Mouse (Mus musculus): ENCODE measurements around the gene Maco1.

Gene Maco1

DNA sequence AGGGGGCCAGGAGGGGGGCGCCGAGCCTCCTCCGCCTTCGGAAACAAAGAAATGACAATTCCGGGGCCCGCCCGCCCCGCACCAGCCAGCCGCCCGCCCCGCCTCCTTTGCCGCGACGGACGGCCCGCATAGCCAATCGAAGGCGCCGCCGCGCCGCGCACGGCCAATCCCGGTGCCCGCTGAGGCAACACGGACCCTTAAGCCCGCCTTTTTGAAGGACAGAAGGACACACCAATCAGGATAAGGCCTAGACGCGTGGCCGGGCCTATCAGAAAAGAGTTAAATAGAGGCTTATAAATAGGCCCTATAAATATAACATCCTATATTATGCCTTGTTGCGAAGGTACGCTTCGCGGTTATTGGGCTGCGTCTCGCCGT lies at the start of gene Maco1:
Gene Maco1, minus strand, starts transcription at position 87 of the 378 bp plus-strand sequence.
- peak; percentile 99 for DNase-seq (ENCODE audit: low read depth)

DNA sequence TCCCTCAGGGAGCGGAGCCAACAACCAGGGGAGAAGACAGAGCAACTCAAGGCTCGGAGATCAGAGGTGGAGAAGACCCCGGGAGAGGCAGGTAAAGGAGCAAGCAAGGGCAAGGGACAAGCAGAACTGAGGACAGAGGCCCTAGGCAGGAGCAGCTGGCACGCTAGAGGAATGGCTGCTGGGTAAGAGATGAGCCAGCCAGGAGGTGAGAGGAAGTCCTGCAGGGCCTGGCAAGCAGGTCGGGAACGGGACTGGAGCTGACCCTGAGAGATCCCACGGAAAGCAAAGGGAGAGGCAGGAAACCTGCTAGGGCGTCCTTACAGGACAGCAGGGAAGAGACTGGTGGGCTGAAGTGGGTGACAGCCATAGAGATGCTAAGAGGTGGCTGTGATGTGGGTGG lies 48.0 kb upstream of the Maco1 start:
- DNase-seq (ENCODE audit: low read depth) = no peak

GRCm38 (mm10) chr4:134897256-134897655 lies 44.1 kb upstream of the Maco1 start:
- DNase-seq (ENCODE audit: low read depth) = no peak

GRCm38 (mm10) chr4:134892096-134892495 lies 39.0 kb upstream of the Maco1 start:
- DNase-seq (ENCODE audit: low read depth) = no peak

- DNase-seq (ENCODE audit: low read depth) = no peak
Measured at GRCm38 (mm10) chr4:134884364-134884763, 31.2 kb upstream of the Maco1 start.

- DNase-seq (ENCODE audit: low read depth) = no peak
Measured at GRCm38 (mm10) chr4:134883808-134884207, 30.7 kb upstream of the Maco1 start.

GRCm38 (mm10) chr4:134883266-134883665 lies 30.1 kb upstream of the Maco1 start:
- peak; percentile 69 for DNase-seq (ENCODE audit: low read depth)

- DNase-seq (ENCODE audit: low read depth) = peak; percentile 49
Measured at GRCm38 (mm10) chr4:134880041-134880440, 26.9 kb upstream of the Maco1 start.

DNA sequence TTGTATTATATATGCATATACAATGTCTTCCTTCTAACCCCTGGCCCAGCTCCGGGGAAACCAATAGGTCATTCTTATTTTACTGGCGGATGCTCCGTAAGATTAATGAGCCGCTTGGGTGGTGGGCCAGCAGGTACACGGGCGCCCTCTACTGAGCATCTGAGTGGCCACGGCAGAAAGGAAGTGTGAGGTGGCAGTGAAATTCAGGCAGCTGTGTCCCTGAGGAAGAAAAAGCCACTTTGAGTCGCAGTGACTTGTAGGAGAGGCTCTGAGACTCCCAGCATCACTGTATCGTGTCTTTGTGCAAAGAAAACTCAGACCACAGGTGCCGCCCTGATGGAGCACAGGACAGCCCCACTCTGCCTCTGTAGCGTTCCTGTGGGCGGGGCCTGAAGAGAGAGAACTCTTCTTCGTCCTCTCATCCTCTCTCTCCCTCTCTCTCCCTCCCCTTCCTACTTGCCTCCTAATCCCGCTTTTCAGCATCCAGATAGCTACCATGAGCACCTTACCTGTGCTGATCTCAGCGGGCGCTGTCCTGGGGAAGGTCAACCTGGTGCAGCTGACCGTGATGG lies 26.4 kb upstream of the Maco1 start:
- peak; percentile 83 for DNase-seq (ENCODE audit: low read depth)

- no peak for DNase-seq (ENCODE audit: low read depth)
Measured at GRCm38 (mm10) chr4:134876171-134876570, 23.0 kb upstream of the Maco1 start.

DNA sequence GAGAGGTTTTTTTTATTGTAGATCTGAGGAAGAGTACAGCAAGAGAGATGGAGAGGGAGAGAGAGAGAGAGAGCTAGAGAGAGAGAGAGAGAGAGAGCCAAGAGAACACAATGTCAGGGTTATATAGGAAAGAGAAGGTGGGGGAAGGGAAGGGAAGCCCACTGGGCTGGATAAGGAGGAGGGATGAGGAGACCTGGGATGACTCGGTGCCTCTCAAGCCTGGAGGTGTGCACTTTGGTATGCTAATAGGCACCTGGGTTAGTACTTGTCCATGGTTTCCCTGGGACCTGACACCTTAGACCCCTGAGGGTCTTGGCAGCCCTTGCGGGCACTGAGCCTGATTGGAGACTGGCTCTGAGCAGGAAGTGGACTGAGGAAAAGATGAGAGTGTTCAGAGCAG lies 18.8 kb upstream of the Maco1 start:
- DNase-seq (ENCODE audit: low read depth) = no peak

- DNase-seq (ENCODE audit: low read depth) = no peak
Measured at GRCm38 (mm10) chr4:134871477-134871876, 18.3 kb upstream of the Maco1 start.

- DNase-seq (ENCODE audit: low read depth) = no peak
Measured at GRCm38 (mm10) chr4:134869815-134870375, 16.8 kb upstream of the Maco1 start.

DNA sequence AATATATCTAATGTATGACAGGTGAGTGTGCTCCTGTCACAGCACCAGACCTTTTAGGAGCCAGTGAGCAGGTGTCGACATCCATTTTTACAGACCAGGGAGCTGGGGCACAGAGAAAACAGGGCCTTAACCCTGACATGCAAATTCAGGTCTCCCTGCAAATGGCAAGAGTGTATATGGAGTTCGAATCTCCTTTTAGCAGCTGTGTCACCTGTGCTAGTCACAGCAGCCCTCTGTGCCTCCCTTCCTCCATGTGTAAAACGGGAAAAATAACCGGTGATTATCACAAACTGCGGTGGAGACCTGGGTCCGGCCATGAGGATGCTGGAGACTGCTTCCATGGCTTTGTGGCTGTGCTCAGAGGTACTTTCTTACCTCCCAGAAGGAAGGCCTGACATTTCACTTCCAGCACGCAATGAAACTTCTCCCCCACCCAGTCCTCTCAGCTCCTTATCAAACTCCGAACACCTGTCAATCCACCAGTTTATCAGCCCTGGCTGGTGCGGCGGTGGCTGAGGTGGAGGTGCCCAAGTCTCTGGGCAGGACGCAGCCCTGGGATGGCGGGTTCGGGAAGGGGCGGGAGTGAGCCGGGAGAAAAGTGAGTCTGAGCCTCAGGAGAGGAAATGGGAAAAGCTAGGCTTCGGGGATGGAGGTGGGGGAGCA lies 16.1 kb upstream of the Maco1 start:
- DNase-seq (ENCODE audit: low read depth) = no peak

DNA sequence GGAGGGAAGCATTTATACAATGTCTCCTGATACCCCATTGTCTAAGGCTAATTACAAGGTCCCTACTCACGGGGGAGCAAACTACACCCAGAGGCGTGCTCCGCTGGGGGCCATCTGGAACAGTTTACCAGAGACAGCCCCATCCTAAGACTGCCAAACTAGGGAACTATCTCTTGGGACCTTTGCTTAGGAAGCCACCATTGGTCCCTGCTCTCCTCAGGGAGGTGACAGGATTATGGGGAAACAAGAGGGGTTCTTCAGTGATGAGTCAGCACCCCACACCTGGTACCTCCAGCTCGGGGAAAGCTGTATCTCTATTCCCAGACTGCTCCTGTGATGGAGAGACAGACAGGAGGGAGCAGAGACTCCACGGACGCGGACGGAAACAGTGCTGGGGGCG lies 15.3 kb upstream of the Maco1 start:
- DNase-seq (ENCODE audit: low read depth) = no peak

GRCm38 (mm10) chr4:134868065-134868464 lies 14.9 kb upstream of the Maco1 start:
- DNase-seq (ENCODE audit: low read depth) = no peak

DNA sequence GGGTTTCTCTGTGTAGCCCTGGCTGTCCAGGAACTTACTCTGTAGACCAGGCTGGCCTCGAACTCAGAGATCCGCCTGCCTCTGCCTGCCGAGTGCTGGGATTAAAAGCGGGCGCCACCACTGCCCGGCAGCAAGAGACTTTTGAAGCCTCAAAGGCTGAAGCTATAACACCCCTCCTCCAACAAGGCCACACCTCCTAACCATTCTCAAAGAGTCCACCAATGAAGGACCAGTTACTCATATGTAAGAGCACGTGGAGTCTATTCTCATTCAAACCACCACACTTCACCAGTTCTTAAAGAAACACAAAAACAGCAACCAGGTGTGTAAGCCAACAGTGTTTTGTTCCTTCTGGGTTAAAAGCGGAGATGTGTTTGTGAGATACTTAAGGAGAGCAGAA lies 14.5 kb upstream of the Maco1 start:
- DNase-seq (ENCODE audit: low read depth) = no peak

GRCm38 (mm10) chr4:134867213-134867612 lies 14.1 kb upstream of the Maco1 start:
- no peak for DNase-seq (ENCODE audit: low read depth)

DNA sequence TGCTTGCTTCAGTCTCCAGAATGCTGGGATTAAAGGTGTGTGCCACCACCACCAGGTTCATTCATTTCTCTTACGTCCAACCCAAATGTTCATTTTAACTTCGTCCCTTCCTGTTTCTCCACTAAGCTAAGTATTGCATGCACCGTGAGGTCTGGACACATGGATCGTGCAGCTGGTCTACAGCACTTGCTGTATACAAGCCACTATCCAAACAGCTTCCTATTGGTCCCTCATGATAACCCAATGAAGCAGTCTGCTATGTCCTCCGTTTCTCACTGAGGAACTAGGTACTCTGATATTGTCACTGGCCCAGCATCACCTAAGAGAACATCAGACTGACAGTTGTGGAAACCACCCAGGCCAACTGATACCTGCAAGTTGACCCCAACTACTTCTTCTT lies 12.6 kb upstream of the Maco1 start:
- no peak for DNase-seq (ENCODE audit: low read depth)

GRCm38 (mm10) chr4:134865340-134865739 lies 12.2 kb upstream of the Maco1 start:
- no peak for DNase-seq (ENCODE audit: low read depth)

GRCm38 (mm10) chr4:134863937-134864729 lies 11.0 kb upstream of the Maco1 start, which contains the start of gene Rhd:
Gene Rhd, plus strand, starts transcription at chr4:134864536.
- no peak for DNase-seq (ENCODE audit: low read depth)

DNA sequence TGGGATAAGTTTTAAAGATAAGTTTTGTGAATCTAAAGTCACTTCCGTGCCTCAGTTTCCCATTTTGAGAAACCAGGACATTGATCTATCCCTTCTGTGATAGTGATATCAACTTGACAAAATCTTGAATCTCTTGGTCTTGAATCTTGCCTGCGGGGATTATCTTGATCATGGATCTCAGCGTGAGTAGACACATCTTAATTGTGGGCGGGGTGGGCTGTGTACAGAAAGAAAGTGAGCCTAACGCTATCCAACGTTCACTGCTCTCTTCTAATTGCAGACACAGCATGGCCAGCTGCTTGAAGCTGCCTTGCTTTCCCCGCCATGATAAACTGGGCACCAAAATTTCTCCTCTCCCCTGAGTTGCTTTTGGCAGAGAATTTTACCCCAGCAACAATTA lies 9.9 kb upstream of the Maco1 start:
- no peak for DNase-seq (ENCODE audit: low read depth)

DNA sequence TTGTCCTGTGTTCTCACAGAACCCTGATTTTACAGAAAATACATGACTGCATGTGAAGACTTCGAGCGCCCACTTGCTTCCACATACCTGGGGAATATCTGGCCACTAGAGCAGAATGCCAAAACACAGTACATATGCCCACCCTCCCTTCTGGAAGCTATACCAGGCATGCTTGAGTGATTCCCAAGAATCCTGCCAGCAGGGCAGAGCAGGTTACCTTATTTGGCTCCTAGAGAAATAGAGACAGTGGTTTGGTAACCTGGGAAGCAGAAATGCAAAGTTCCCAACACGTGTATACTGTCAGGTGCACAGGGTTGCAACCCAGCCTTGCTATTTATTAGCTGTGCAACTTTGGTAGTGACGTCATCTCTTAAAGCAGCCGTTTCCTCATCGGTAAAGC lies 8.7 kb upstream of the Maco1 start:
- no peak for DNase-seq (ENCODE audit: low read depth)

Measured in naive thymus-derived CD4-positive, alpha-beta T cell, adult 2 months (primary cell).